Mouse (Mus musculus): Measurements from ENCODE around the gene Hrh2. TPM values are rescaled to one million over a fixed set of nuclear protein-coding genes. Genes with fewer than 3 reads are reported as not detected.
A peak's percentile ranks its signal among the peaks of the same experiment; 100 is the strongest.

The Hrh2 gene
- polyA plus RNA-seq, 1 experiment from 2014 or later, result 0.21 TPM

DNA sequence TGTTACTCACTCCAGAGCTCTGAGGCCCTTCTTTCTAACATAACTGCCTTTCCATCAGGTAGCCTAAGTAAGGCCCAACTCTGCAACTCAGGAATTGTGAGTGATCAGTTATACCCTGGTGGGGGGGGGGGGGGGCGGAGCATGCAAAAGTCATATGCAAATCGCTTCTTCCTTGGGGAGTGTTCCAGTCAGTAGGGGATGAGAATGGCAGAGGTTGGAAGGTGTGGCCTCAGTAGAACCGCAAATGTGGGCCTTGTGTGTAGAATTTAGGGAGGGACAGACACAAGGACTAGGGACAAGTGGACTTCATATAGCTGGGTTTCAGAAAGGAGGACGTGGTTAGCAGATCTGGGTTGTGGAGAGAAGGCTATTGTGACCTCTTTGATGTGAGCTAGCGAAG is 23.3 kb downstream of the Hrh2 start:
- Histone ChIP-seq H3K4me1 (replicated peaks; ENCODE audit: control insufficient read depth, insufficient read depth, low read length) (no peaks in the 10 kb centered on the region), H3K36me3 (ENCODE audit: control insufficient read depth, insufficient read depth, low read length) (no peaks in the 10 kb centered on the region), H3K9me3 (ENCODE audit: control insufficient read depth, low read length) (no peaks in the 10 kb centered on the region), H3K9ac (ENCODE audit: low read depth, low read length) (no peak overlapping the region), H3K27ac (ENCODE audit: low read depth, low read length) (no peak overlapping the region), H3K4me2 (no peak overlapping the region), H3K4me3 (ENCODE audit: low read depth, low read length) (no peak overlapping the region), H3K27me3 (replicated peaks; ENCODE audit: control insufficient read depth, insufficient read depth, low read length) (no peaks in the 10 kb centered on the region)
- DNase-seq (ENCODE audit: low spot score) (no peak), ATAC-seq (replicated peaks; ENCODE audit: low FRiP score) (no peak)
- WGBS, result 58% methylated on average over 5 of the region's 5 CpGs

DNA sequence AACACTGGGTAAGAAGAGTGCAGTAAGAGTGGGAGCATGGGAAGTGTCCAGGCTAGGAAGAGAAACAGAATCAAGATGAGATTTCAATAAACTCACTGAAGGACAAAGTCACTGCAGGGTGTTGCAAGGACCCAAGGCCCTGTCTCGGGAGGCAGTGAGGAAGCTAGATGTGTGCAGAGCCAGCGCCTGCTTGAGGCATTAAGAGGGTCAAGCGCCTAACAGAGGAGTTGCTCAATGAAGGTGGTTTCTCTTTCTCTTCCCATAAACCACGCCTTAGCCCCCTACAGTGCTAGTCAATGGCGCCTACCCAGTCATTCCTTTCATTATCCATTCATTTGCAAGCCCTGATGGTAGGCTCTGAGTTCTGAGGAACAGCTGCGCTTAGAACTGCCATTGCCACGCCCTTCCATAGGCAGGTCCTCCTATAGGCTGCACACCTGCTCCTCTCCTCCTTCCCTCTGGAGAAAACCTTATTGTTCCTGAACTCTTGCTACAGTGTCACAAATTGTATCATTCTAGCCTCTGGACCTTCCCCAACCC is 23.9 kb downstream of the Hrh2 start:
- ATAC-seq (replicated peaks; ENCODE audit: low FRiP score) (no peak), DNase-seq (ENCODE audit: low spot score) (no peak)
- Histone ChIP-seq H3K27me3 (replicated peaks; ENCODE audit: control insufficient read depth, insufficient read depth, low read length) (no peaks in the 10 kb centered on the region), H3K9me3 (ENCODE audit: control insufficient read depth, low read length) (no peaks in the 10 kb centered on the region), H3K27ac (ENCODE audit: low read depth, low read length) (no peak overlapping the region), H3K4me2 (no peak overlapping the region), H3K4me1 (replicated peaks; ENCODE audit: control insufficient read depth, insufficient read depth, low read length) (no peaks in the 10 kb centered on the region), H3K36me3 (ENCODE audit: control insufficient read depth, insufficient read depth, low read length) (no peaks in the 10 kb centered on the region), H3K9ac (ENCODE audit: low read depth, low read length) (no peak overlapping the region), H3K4me3 (ENCODE audit: low read depth, low read length) (no peak overlapping the region)
- WGBS, result 45% methylated on average over 7 of the region's 7 CpGs

DNA sequence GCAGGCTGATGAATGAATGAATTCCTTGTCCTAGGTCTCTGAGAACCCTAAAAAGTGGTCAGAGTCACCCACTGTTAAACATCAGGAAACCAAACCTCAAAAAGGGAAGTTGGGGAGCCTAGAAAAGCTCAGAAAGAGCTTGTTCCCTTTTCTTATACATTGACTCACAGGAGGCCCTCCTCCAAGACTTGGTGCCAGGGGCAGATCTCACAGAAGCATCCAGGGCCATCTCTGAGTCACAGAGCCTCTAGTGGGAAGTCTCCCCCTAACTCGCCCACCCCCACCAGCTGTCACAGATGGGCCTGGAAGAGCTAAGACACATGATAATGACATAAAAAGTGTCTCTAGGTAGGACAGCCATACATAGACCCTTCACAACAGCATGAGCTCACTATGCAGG is 26.4 kb downstream of the Hrh2 start:
- H3K4me3 ChIP-seq (ENCODE audit: low read depth, low read length), result no peak overlapping the region
- no peak for DNase-seq (ENCODE audit: low spot score)
- no peaks in the 10 kb centered on the region for H3K9me3 ChIP-seq (ENCODE audit: control insufficient read depth, low read length)
- no peaks in the 10 kb centered on the region for H3K4me1 ChIP-seq (replicated peaks; ENCODE audit: control insufficient read depth, insufficient read depth, low read length)
- H3K9ac ChIP-seq (ENCODE audit: low read depth, low read length), result no peak overlapping the region
- 36% methylated on average over 1 of the region's 1 CpGs for WGBS
- no peaks in the 10 kb centered on the region for H3K36me3 ChIP-seq (ENCODE audit: control insufficient read depth, insufficient read depth, low read length)
- no peak overlapping the region for H3K27ac ChIP-seq (ENCODE audit: low read depth, low read length)
- no peaks in the 10 kb centered on the region for H3K27me3 ChIP-seq (replicated peaks; ENCODE audit: control insufficient read depth, insufficient read depth, low read length)
- no peak for ATAC-seq (replicated peaks; ENCODE audit: low FRiP score)
- H3K4me2 ChIP-seq, result no peak overlapping the region

DNA sequence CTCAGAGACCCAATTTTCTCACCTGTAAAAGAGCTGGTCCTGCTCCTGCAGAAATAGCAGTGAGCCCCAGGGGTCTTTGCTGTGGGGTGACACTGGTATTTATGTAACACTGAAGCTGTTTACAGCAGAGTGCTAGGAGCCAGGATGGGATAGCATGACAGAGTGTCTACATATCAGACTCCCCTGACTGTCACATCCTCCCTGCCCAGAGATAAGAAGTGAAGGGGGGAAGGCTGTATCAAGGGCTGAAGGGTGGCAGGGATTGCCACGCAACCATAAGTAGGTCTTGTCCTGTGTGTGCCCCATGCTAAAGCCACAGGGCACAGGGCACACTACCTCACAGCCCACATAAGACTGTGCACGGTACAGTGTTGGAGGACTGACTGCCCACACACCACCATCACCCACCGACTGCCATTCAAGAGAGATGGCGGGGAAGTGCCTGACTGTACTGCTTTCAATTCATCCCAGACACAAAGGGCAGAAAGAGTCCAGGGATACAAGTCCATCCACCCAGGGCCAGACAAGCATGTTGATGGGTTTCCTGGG is 29.8 kb downstream of the Hrh2 start:
- Histone ChIP-seq H3K36me3 (ENCODE audit: control insufficient read depth, insufficient read depth, low read length) (no peaks in the 10 kb centered on the region), H3K27me3 (replicated peaks; ENCODE audit: control insufficient read depth, insufficient read depth, low read length) (no peaks in the 10 kb centered on the region), H3K4me1 (replicated peaks; ENCODE audit: control insufficient read depth, insufficient read depth, low read length) (no peaks in the 10 kb centered on the region), H3K27ac (ENCODE audit: low read depth, low read length) (no peak overlapping the region), H3K4me3 (ENCODE audit: low read depth, low read length) (no peak overlapping the region), H3K9me3 (ENCODE audit: control insufficient read depth, low read length) (no peaks in the 10 kb centered on the region), H3K4me2 (no peak overlapping the region), H3K9ac (ENCODE audit: low read depth, low read length) (no peak overlapping the region)
- no peak for ATAC-seq (replicated peaks; ENCODE audit: low FRiP score)
- no peak for DNase-seq (ENCODE audit: low spot score)
- WGBS, result 71% methylated on average over 4 of the region's 4 CpGs

DNA sequence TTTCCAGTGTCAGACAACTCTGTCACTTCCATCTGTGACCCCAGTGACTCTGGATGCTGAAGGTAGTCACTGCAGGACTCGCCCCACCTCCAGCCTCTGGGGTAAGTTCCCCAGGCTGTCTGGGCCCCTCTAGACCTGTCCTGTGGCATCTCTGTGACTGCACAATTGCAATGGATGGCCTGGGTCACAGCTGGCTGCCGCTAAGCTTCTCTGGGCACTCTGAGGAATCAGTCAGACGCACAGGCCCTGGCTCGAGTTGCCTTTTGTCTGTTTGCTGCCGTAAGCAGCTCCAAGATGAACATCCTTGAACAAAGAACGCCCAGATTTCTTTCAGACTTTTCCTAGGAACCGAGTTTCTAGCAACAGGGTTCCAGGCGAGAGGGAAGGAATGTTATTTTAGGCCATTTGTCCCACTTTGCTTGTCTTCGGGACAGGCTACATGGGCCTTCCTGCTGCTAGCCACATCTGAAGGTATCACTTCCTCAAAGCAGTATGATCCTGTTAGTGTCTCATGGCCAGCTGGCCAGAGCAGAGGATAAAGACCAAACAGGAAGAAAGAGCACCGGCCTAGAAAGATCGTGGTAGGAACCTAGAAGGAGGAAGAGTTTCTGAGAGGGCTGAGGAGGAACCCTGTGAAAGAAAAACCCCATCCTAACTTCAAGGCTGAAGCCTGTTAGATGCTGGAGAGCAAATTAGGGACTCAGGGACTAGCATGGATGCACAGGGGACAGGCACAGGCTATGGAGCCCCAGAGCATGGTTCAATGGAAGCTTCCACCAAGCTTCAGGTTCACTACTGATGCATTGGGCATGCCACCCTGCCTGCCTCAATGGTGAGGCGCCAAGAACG is 31.2 kb downstream of the Hrh2 start:
- no peak for ATAC-seq (replicated peaks; ENCODE audit: low FRiP score)
- no peak for DNase-seq (ENCODE audit: low spot score)
- no peak overlapping the region for H3K4me3 ChIP-seq (ENCODE audit: low read depth, low read length)

DNA sequence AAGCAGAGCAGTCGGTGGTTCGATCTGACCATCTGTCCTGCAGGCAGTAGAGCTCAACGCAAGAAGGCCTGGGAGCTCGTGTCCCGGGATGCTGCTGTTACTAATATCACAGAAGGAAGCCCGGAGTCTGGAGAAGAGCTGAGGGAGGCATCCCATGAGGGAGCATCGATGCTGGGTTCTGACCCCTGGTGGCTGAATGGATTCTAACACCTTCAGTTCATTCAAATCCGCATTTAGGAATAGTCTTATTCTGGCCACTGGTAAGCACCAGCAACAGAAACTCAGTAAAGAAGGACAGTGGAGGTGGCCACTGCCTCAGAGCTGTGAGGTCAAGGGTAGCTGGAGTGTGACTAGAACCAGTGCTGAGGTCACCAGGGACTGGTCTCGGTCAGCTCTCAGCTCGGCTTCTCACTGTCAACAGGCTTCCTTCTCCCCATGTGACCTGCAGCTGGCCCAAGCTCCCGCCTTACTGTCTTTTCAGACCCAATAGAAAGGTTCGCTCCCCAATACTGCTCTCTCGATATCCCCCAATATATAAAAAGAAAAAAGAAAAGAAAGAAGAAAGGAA is 36.1 kb downstream of the Hrh2 start:
- no peak overlapping the region for H3K4me2 ChIP-seq

More for the DNA sequence above, 31.2 kb downstream of the Hrh2 start:
- Histone ChIP-seq H3K36me3 (ENCODE audit: control insufficient read depth, insufficient read depth, low read length) (no peaks in the 10 kb centered on the region), H3K27ac (ENCODE audit: low read depth, low read length) (no peak overlapping the region), H3K4me1 (replicated peaks; ENCODE audit: control insufficient read depth, insufficient read depth, low read length) (no peaks in the 10 kb centered on the region), H3K4me2 (no peak overlapping the region), H3K9ac (ENCODE audit: low read depth, low read length) (no peak overlapping the region), H3K27me3 (replicated peaks; ENCODE audit: control insufficient read depth, insufficient read depth, low read length) (no peaks in the 10 kb centered on the region), H3K9me3 (ENCODE audit: control insufficient read depth, low read length) (no peaks in the 10 kb centered on the region)
- WGBS, result 53% methylated on average over 13 of the region's 13 CpGs

DNA sequence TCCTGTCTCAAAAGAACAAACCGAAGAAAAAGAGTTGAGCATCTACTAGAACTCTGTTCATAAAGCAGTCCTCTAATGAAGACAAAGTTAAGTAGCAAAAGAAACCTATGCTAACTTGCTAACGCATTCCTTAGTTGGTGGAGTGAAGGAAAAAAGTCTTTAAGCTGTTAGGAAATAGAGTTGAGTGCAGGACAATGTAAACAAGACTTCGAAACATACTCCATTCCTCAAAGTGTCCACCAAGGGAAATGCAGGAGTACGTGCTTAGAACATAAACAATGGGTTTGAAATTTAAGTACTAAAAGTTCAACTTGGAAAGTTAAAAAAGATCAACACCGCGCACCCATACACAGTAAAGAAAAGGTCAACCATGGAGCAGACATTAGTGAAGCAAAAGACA is 38.2 kb downstream of the Hrh2 start:
- 85% methylated on average over 6 of the region's 6 CpGs for WGBS
- Histone ChIP-seq H3K27ac (ENCODE audit: low read depth, low read length) (no peak overlapping the region), H3K4me3 (ENCODE audit: low read depth, low read length) (no peak overlapping the region), H3K27me3 (replicated peaks; ENCODE audit: control insufficient read depth, insufficient read depth, low read length) (no peaks in the 10 kb centered on the region), H3K4me2 (no peak overlapping the region), H3K36me3 (ENCODE audit: control insufficient read depth, insufficient read depth, low read length) (no peaks in the 10 kb centered on the region), H3K9ac (ENCODE audit: low read depth, low read length) (no peak overlapping the region), H3K9me3 (ENCODE audit: control insufficient read depth, low read length) (no peaks in the 10 kb centered on the region), H3K4me1 (replicated peaks; ENCODE audit: control insufficient read depth, insufficient read depth, low read length) (no peaks in the 10 kb centered on the region)
- DNase-seq (ENCODE audit: low spot score) (no peak), ATAC-seq (replicated peaks; ENCODE audit: low FRiP score) (no peak)

More for the DNA sequence above, 36.1 kb downstream of the Hrh2 start:
- Histone ChIP-seq H3K9me3 (ENCODE audit: control insufficient read depth, low read length) (no peaks in the 10 kb centered on the region), H3K9ac (ENCODE audit: low read depth, low read length) (no peak overlapping the region), H3K4me1 (replicated peaks; ENCODE audit: control insufficient read depth, insufficient read depth, low read length) (no peaks in the 10 kb centered on the region), H3K27ac (ENCODE audit: low read depth, low read length) (no peak overlapping the region), H3K27me3 (replicated peaks; ENCODE audit: control insufficient read depth, insufficient read depth, low read length) (no peaks in the 10 kb centered on the region), H3K4me3 (ENCODE audit: low read depth, low read length) (no peak overlapping the region), H3K36me3 (ENCODE audit: control insufficient read depth, insufficient read depth, low read length) (no peaks in the 10 kb centered on the region)
- peak; percentile 45 for DNase-seq (ENCODE audit: low spot score)
- WGBS, result 29% methylated on average over 13 of the region's 13 CpGs
- no peak for ATAC-seq (replicated peaks; ENCODE audit: low FRiP score)

DNA sequence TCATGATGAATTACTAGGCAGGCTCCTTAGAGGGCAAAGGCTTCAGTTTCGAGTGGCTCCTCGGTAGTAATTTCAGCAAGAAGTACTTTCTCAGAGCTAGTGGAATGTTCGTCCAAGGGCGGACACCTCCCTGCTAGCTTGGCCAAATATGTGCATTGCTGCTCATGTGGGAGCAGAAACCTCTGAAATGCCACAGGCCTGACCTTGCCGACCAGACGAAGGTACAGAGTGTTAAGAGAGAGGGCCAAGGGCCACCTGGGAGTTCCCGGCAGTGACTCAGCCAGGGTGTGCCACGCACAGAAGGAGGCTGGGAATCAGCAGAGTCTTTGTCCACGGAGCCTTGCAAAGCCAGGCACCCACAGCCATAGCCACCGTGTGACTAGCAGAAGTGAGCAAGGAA is 39.9 kb downstream of the Hrh2 start:
- Histone ChIP-seq H3K27me3 (replicated peaks; ENCODE audit: control insufficient read depth, insufficient read depth, low read length) (no peaks in the 10 kb centered on the region), H3K4me3 (ENCODE audit: low read depth, low read length) (no peak overlapping the region), H3K9me3 (ENCODE audit: control insufficient read depth, low read length) (no peaks in the 10 kb centered on the region), H3K36me3 (ENCODE audit: control insufficient read depth, insufficient read depth, low read length) (no peaks in the 10 kb centered on the region), H3K4me2 (no peak overlapping the region), H3K27ac (ENCODE audit: low read depth, low read length) (no peak overlapping the region), H3K4me1 (replicated peaks; ENCODE audit: control insufficient read depth, insufficient read depth, low read length) (no peaks in the 10 kb centered on the region), H3K9ac (ENCODE audit: low read depth, low read length) (no peak overlapping the region)
- ATAC-seq (replicated peaks; ENCODE audit: low FRiP score) (no peak), DNase-seq (ENCODE audit: low spot score) (no peak)
- WGBS, result 75% methylated on average over 10 of the region's 10 CpGs
